Mouse (Mus musculus) forelimb bud, embryonic 11.5 days (tissue): Measurements from ENCODE around the gene Fsd1.
A peak's percentile ranks its signal among the peaks of the same experiment; 100 is the strongest.
"Not testable (repeated sequence)": the region's sequence is repeated elsewhere in the genome, so short reads cannot be mapped to it uniquely, and the experiment has no call there.

Experiments
- DNase-seq: peaks from one replicate; pipeline ENCODE4 v3.0.0-alpha.2; 2012; ENCODE audit warnings: low read depth, low spot score

The Fsd1 gene

GRCm38 (mm10) chr17:55986030-55986961, at the start of gene Fsd1:
TSS of gene Fsd1 (plus strand) at chr17:55986509.
- DNase-seq, result peak; percentile 75

- not testable (repeated sequence) for DNase-seq
Measured at GRCm38 (mm10) chr17:55944387-55944865, 41.9 kb upstream of the Fsd1 start.

DNA sequence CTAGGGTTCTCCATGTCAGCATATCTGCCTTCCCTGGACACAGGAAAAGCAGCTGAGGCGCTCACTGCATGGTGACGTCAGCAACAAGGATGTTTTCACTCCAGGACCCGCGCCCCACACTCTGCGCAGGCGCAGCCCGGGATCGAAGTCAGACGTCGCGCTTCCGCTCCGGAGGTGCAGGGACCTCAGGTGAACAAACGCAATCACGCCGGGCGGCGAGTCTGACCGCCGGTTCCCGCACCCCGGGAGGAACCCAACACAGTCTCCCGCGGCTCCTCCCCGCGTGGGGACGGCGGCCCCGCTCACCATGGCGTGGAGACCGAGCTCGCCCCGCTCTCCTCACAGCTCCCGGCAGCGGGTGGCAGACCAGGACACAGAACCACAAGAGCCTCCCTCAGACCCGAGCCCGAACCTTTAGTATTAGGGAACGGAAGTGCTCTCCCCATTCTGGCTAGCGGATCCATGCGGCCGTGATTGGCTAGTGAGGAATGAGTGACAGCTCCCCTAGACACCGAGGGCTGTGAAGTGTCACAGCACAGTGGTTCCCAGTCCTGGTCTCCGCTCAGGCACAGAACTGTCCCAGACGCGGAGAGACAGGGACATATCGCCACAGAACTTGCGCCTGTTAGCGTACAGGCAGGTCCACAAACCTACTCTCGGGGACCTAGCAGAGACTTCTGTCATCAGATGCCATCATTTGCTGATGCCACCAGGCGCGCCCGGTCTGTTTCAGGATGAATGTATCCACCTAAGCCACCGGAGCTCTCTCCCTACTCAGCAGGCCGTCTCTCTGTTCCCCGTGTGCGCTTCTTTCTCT, 41.2 kb upstream of the Fsd1 start:
- peak; percentile 48 for DNase-seq

GRCm38 (mm10) chr17:55945696-55946095, 40.6 kb upstream of the Fsd1 start:
- no peak for DNase-seq

DNA sequence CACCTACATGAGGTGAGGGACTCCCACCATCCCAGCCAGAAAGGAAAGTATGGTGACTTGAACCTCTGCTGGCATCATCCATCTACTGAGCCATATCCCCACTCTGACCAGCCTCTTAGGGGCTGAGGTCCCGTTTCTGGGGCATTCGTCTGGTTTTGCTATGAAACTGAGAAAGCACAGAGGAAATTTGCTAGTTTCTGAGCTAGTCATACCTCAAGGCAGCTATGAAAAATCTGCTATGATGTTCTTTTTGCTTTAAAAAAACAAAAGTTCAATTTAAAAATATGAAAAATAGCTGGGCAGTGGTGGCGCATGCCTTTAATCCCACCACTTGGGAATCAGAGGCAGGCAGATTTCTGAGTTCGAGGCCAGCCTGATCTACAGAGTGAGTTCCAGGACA, 37.7 kb upstream of the Fsd1 start:
- no peak for DNase-seq

GRCm38 (mm10) chr17:55949400-55949799, 36.9 kb upstream of the Fsd1 start, which contains the start of gene Zfp119b:
TSS of gene Zfp119b (minus strand) at chr17:55949500.
- DNase-seq, result no peak

DNA sequence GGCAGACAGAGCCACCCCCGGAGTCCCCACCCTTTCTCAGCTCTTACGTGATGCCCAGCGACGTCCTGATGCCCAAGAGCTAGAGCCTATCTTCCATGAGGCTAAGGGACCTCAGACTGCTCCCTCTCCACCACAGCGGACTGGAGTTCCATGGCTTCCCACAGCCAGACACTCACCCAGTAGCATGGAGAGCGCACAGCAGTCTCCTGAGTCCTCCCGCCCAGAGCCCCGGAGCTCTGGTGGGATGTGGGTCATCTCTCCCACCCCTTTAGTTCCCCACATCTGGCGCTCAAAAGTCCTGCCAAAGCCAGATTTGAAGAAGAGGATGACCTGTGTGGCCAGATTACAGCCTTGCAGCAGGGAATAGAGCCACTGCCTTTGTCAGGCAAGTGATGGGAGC, 35.7 kb upstream of the Fsd1 start:
- no peak for DNase-seq

GRCm38 (mm10) chr17:55952041-55952440, 34.3 kb upstream of the Fsd1 start:
- DNase-seq, result no peak

DNA sequence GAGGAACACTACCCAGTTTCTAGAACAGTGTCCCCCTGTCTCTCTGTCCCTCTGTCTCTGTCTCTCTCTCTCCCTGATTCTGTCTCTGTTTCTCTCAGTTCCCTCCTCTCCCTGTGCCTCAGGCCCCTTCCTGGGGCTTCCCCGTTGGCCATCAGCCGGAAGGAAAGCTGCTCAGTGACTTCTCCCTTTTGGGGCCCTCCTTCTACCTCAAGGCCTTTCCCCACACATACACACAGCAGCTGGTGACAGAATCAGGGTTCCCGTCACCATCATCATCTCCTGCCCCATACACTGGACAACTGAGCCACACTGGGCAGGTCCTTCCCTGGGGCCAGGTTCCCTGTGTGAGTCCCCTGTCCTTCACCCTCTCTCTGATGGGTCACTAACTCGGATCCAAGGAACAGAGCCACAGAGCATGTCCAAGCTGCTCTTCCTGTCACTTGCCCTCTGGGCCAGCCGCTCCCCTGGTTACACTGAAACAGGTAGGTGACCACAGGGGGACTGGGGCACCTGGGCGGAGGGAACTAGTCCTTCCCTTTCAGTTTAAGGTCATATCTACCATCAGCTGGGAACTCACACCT, 33.8 kb upstream of the Fsd1 start, which contains the start of gene Ebi3:
Gene Ebi3 (plus strand): TSS at position 194 of the 581 bp plus-strand sequence.
- no peak for DNase-seq

DNA sequence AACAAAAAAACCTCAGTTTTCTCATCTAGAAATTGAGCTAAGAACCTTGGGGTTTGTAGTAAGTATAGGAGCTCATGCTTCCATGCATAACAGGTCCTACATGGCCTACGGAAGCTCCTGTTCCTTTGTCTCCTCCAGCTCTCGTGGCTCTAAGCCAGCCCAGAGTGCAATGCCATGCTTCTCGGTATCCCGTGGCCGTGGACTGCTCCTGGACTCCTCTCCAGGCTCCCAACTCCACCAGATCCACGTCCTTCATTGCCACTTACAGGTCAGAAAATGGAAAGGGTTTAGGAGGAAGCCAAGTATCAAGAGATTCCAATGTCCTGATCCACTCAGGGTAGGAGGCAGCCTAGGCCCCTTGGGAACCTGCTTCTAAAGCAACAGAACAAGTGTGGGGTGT, 32.6 kb upstream of the Fsd1 start:
- no peak for DNase-seq

- no peak for DNase-seq
Measured at GRCm38 (mm10) chr17:55954229-55954628, 32.1 kb upstream of the Fsd1 start.

GRCm38 (mm10) chr17:55956129-55956528, 30.2 kb upstream of the Fsd1 start:
- DNase-seq, result no peak

DNA sequence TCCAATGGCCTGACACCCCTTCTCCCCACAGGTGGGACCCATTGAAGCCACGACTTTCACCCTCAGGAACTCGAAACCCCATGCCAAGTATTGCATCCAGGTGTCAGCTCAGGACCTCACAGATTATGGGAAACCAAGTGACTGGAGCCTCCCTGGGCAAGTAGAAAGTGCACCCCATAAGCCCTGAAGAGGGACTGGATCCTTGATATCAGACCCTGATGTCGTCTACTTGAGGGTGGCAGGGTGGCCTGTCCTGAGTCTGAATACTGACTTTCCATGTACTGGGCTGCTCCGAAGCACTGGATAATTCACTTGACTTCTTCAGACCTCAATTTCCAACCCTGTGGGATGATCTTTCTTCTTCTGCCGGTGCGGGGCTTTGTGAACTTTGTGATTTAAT, 29.7 kb upstream of the Fsd1 start:
- no peak for DNase-seq

DNA sequence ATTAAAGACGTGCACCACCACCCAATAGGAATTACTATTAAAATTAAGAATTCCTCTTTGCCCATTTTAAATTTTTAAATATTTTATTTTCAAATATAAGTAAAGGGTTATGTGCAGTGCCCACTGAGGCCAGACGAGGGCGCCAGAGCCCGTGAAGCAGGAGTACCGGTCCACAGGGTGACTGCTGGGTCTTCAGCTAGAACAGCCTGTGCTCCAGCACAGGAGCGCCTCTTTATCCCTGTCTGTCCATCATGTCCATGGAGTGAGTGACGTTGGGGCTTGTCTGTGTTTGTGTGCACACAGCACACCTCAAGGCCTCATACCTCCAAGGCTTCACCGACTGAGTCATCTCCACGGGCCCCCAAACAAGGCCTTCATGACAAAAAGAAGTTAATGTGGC, 29.1 kb upstream of the Fsd1 start:
- peak; percentile 54 for DNase-seq

- DNase-seq, result no peak
Measured at GRCm38 (mm10) chr17:55957726-55958583, 28.4 kb upstream of the Fsd1 start.

GRCm38 (mm10) chr17:55958584-55958886, 27.8 kb upstream of the Fsd1 start:
- no peak for DNase-seq

GRCm38 (mm10) chr17:55958918-55959728, 27.2 kb upstream of the Fsd1 start, which contains the start of gene Yju2:
TSS of gene Yju2 (plus strand) at chr17:55959099.
- DNase-seq, result peak; percentile 95

- no peak for DNase-seq
Measured at GRCm38 (mm10) chr17:55959946-55960740, 26.2 kb upstream of the Fsd1 start.

DNA sequence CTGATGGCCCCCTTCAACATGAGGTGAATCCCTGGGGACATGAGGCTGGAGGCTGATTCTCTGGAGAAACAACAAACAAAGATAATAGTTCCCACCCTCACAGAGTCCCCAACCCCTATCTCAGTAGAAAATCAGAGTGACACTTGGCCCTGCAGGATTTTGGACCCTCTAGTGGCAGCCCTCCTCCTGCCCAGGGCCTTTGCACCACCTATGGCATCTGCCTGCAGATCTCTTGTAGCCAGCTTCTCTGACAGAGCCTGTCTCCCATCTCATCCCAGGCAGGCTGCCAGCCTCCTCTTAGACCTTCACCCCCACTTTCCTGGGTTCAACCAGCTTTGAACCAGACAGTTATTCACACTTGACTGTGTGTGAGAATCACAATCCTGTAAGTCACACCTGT, 25.5 kb upstream of the Fsd1 start:
- DNase-seq, result no peak
